Mouse (Mus musculus): ENCODE data around the gene Pigu.
A peak's percentile ranks its signal among the peaks of the same experiment; 100 is the strongest.

Pigu gene

DNA sequence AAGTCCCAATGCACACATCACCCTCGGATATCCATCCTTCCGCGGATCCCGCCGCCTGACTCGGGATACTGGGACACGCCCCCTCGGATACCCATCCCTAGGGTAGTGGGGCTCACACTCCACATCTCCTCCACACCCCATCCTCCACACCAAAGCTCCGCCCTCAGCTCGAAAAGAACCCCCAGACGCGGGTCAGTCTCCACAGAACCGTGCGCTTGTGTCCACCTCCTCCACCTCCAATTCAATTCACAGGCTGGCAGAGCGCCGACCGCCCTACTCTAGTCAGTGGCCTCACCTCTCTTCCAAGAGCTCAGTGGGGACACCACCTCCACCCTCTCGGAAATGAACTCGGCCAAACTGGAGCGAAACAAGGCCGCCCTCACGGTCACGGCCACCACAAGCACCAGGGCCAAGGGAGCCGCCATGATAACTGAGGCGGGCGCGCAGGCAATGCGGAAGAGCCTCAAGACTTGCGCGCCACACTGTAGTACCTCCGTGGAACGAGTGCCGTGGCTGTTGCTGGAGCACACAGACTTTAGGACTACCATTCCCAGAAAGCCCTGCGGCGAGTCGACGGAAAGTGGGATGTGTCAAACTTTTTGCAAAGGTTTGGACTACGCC, at the start of gene Pigu:
Pigu (minus strand) TSS at position 460 of the 621 bp plus-strand sequence.
- peak; percentile 96 for DNase-seq (ENCODE audit: low read depth)

DNA sequence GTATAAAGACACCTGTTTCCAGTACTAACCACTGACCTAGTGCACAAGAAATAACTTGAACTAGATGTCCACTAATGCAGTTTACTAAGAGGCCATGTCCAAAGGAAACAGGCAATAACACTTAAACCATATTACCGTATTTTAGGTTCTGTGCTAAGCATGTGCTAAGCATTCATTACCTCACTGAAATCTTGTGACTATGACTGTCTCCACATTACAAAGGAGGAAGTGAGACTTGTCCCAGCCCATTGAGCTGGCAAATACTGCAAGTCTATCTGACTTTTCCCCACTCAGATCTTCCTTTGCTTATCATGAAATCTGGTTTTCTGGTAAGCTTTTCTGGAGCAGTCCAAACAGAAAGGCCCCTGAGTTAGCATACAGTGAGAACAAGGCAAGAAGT, 47.4 kb upstream of the Pigu start:
- DNase-seq (ENCODE audit: low read depth) = peak; percentile 54

DNA sequence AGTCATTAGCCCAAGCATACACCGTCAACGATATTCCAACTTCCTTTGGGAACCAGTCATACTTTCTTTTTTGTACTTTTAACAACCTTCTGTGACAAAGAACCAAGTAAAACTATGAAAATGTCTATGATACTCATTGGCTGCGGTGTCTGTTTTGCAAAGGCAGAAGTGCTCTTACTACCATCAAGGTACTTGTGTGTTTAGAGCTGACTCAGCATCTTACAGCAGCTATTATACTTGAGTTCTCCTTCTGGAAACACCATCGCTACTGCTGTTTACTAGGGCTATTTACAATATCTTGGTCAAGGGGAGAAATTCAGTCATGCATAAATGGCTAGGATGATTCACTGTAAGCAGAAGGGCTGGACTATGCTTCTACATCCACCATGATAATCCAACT, 44.7 kb upstream of the Pigu start:
- DNase-seq (ENCODE audit: low read depth) = no peak

DNA sequence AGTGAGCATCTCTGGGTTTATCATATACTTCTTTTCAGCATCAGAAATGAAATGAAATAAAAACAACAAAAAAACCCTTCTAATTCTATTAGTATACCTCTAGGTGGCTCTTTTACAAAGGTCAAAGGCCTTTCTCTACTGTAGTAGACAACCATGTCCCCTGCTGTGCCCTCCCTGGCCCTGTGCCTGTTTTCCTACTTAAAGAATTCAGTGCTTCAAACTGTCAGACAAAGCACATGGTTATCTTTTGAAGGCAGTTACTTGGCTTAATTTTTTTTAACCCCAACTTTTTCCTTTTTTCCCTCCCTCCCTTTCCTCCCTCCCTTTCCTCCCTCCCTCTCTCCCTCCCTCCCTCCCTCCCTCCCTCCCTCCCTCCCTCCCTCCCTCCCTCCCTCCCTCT, 43.0 kb upstream of the Pigu start:
- peak; percentile 35 for DNase-seq (ENCODE audit: low read depth)

DNA sequence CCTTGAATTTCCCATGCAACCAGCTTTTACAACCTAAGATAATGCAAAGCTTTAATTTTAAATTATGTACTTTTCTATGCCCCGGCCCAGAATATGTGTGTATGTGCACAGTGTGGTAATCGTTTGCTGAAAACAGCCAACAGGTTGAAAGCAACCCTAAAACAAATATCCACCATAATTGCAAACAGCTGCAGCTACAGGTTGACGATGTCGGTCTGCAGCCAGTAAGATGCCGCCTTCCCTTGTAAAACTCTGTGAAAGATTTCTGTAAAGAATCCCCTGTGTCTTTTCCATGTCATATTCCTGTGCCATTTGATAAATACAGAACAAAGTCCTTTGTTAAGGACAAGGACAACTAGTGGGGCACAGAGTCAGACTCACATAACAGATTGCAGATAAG, 37.4 kb upstream of the Pigu start:
- no peak for DNase-seq (ENCODE audit: low read depth)

- DNase-seq (ENCODE audit: low read depth) = no peak
These were observed 31.3 kb upstream of the Pigu start for GRCm38 (mm10) chr2:155388573-155388972.

GRCm38 (mm10) chr2:155387052-155387451, 29.8 kb upstream of the Pigu start:
- no peak for DNase-seq (ENCODE audit: low read depth)

DNA sequence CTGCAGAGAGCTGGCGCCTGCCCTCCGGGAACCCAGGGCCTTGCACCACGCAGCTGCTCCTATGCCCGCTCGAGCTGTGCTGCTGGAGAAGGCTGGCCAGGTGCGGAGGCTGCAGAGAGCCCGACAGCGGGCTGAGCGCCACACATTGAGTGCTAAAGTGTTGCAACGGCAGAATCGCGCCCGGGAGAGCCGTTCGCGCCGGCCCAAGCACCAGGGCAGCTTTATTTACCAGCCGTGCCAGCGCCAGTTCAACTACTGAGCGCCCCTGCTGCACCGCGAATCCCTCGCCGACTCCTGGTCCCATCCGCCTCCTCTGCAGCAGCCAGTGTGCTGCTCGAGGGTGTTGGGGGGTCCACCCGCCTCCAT, 29.3 kb upstream of the Pigu start:
- no peak for DNase-seq (ENCODE audit: low read depth)

DNA sequence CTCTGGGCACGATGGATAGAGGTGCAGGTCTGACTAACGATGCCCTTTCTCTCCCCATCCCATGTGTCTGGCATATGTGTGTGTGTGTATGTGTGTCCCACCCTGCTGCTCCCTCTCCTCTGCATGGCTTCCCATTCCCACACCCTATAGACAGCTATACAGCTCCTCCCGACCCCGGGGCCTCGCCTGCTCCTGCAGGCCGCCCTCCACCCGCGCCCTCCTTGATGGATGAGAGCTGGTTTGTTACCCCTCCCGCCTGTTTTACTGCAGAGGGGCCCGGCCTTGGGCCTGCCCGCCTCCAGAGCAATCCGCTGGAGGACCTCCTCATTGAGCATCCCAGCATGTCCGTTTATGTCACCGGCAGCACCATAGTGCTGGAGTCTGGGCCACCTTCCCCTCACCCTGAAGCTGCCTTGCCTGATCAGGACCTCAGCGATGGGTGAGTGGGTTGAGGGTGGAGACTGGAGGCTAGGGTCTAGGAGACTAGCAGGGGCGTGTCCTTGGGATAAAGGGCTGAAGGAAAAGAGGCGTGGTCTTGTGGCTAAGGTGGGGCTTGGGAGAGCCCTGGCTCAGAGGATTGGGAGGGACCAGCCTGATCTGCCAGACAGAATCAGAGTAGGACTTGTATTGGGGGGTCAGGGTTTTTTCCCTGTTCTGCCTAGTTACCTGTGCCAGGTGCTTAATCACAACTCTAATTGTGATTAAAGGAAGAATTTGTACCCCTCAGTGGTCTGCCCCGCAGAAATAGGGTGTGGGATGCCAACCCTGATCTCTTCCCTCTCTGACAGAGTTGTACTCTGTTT, 28.7 kb upstream of the Pigu start:
- DNase-seq (ENCODE audit: low read depth) = no peak

- peak; percentile 91 for DNase-seq (ENCODE audit: low read depth)
These were observed 27.9 kb upstream of the Pigu start for GRCm38 (mm10) chr2:155385090-155385489.

DNA sequence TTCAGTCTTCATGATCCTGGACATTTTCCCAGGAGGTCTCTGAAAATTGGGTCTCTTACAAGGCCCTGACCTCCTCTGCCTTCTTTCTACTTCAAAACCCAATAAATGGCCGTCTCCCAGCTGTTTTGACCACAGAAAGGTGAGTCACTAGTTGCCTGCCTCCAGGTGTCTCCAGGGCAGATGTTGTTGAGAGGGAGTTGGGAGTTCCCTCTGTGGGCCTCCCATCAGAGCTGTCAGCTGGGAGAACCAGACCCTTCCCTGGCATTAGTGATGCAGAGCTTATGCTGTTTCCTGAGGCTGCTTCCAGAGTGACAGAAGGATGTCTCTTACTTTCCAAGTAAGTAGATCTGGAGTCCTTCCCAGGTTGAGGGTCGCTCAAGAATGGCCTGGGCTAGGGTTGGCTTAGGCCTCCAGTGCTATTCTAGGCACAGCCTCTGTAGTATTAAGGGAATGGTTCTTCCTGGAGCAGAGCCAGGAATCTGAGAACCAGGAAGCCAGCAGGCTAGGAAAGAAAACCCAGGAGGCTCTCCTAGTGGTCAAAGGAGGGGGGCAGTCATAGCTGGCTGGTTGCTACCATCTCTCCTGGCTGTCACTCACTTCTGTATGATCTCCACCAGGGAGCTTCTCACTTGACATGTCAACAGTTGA, 25.7 kb upstream of the Pigu start:
- peak; percentile 31 for DNase-seq (ENCODE audit: low read depth)

GRCm38 (mm10) chr2:155382332-155382700, 25.1 kb upstream of the Pigu start:
- no peak for DNase-seq (ENCODE audit: low read depth)

- DNase-seq (ENCODE audit: low read depth) = peak; percentile 95
These were observed 24.6 kb upstream of the Pigu start for GRCm38 (mm10) chr2:155381643-155382331.

DNA sequence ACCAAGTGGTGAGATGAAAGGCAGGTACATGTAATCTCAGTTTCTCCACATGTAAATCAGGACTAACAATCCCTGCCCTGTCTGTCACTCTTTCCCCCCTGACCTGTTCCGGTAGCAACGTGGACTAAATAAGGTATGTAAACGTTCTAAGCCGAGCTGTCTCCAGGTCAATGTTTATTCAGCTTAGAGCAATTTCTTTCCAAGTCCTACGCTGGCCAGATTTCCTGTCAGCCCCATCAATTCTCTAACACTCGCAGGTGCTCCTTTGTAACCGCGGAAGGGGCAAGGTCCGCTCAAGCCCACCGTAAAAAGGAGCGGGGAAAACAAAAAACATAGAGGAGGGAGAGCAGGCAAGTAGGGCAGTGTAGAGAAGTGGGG, 23.8 kb upstream of the Pigu start:
- DNase-seq (ENCODE audit: low read depth) = no peak

DNA sequence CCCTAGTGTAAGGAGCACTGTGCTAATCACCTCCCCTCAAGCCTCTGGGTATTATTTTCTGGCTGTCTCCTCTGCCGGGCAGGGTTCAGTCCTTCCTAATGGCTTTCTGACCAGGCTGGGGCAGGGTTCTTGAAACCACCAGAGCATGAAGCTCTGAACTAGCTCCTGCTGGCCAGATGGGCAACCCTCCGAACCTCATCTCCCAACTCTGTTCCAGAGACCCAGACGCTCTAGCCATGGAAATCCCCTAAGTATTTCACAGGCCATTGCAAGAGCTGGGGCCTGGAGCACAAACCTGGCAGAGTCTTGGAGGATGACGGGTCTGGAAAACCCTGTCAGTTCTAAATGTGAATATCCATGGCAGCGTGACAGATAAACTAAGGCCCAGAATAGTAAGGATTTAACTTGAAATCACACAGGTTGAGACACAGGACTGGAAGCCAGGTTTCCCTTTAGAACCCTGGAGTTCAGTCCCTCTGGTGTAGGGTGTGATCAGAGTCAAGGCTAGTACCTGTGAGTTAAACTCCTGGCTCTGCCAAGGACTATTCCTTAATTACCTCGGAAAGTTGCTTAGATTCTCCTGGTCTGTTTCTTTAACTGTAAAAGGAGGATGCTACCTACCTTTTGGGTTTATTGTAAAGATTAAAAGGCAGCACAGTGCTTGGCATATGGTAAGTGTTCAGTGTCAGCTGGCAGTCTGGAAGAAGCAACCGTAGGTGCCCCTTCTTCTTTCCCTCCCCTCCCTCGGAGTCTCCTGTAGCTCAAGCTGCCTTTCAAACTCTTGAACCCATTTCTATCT, 23.2 kb upstream of the Pigu start, which contains the start of gene Trp53inp2:
Trp53inp2 (plus strand) TSS at position 799 of the 799 bp plus-strand sequence.
- DNase-seq (ENCODE audit: low read depth) = no peak

- DNase-seq (ENCODE audit: low read depth) = no peak
These were observed 19.0 kb upstream of the Pigu start for GRCm38 (mm10) chr2:155376191-155376590.

- no peak for DNase-seq (ENCODE audit: low read depth)
These were observed 17.3 kb upstream of the Pigu start for GRCm38 (mm10) chr2:155374521-155374920.

- no peak for DNase-seq (ENCODE audit: low read depth)
These were observed 16.7 kb upstream of the Pigu start for GRCm38 (mm10) chr2:155373886-155374285.

- peak; percentile 61 for DNase-seq (ENCODE audit: low read depth)
These were observed 16.1 kb upstream of the Pigu start for GRCm38 (mm10) chr2:155373302-155373701.

- no peak for DNase-seq (ENCODE audit: low read depth)
These were observed 15.2 kb upstream of the Pigu start for GRCm38 (mm10) chr2:155372451-155372850.

DNA sequence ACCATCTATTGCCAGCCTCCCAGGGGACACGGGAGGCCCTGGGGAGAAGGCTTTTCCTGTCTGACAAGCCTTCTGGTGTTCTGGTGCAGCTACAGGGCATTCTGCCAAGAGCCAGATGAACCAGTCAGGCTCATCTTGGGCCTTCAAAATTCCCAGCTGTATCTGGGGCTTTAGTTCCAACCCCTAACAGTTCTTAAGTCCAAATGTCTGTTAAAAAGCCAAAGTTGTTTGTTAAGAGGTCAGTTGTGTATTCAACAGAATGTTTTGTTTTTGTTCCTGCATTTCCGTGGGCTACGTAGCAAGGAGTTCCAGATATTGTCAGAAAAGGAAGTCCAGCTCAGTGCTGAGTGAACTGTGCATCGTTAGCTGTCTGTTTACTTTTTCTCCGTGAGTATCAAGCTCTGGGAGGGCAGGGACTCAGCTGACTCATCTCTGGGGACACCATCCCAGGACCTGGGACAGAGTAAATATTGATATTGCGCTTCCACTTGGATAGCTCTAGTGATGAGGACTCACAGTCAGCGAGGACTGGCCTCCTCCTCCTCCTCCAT, 12.2 kb upstream of the Pigu start:
- peak; percentile 74 for DNase-seq (ENCODE audit: low read depth)
